Mouse (Mus musculus): ENCODE results near the gene Ndufs2. TPM values are rescaled to one million over a fixed set of nuclear protein-coding genes. Genes with fewer than 3 reads are reported as not detected.
A peak's percentile ranks its signal among the peaks of the same experiment; 100 is the strongest.

Ndufs2 gene
- polyA plus RNA-seq, 1 experiment from 2014 or later, result 263 TPM

- Histone ChIP-seq H3K4me1 (replicated peaks; ENCODE audit: control insufficient read depth, insufficient read depth, low read length) (peaks cover 7% of the 10 kb centered on the region), H3K4me2 (replicated peaks; ENCODE audit: low read depth, low read length) (peak within 1 kb of the TSS; percentile 82), H3K27ac (ENCODE audit: low read depth, low read length) (peak within 1 kb of the TSS; percentile 58), H3K9ac (ENCODE audit: low read depth, low read length) (peak within 1 kb of the TSS; percentile 68), H3K4me3 (ENCODE audit: low read depth, low read length) (peak within 1 kb of the TSS; percentile 66), H3K27me3 (ENCODE audit: control insufficient read depth, insufficient read depth, low read length) (no peaks in the 10 kb centered on the region), H3K36me3 (ENCODE audit: control insufficient read depth, insufficient read depth, low read length) (peaks cover 8% of the 10 kb centered on the region; the same call in 1 of the 2 replicates), H3K9me3 (ENCODE audit: control insufficient read depth, low read length) (no peaks in the 10 kb centered on the region)
- ATAC-seq (ENCODE audit: low FRiP score), result peak; percentile 98
- under 1% methylated on average over 26 of the region's 26 CpGs for WGBS
- DNase-seq (ENCODE audit: low spot score), result peak; percentile 86
Observed at GRCm38 (mm10) chr1:171280916-171281527, 29.8 kb upstream of the Ndufs2 start, which contains the start of gene Ppox. Gene Ppox (minus strand): TSS chr1:171281186.

DNA sequence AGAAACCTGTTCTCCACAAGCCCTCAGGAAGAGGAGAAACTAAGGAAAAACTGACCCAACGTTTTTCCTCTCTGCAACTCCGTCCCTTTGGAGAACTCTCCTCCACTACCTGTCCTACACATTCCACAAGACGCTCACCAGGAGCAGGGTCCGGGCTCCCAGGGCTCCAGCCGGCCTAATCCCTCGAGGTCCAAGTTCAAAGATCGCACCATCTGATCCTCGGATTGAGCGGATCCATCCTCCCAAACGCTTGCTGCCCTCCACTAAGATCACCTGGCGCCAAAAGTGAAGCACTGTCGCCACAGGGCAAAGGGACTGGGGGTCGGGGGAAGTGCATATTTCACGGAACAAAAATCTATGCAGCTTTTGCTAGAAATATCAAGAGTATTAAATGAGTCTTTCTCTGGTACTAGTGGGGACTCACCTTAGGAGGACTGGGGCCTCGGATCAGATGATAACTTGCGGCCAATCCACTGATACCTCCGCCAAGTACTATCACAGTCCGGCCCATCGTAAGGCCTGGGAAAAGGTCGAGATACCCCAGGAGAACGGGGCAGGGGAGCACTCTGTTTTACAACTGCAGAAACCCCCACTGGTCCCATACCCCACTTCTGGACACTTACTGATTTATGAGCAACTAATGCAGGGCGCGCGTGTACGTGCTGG is 29.2 kb upstream of the Ndufs2 start:
- Histone ChIP-seq H3K27me3 (ENCODE audit: control insufficient read depth, insufficient read depth, low read length) (no peaks in the 10 kb centered on the region), H3K27ac (ENCODE audit: low read depth, low read length) (0 out of 2 replicates have a peak overlapping the region, but pooled peaks have one; percentile 7), H3K36me3 (ENCODE audit: control insufficient read depth, insufficient read depth, low read length) (peaks cover 6% of the 10 kb centered on the region; the same call in 1 of the 2 replicates), H3K9ac (ENCODE audit: low read depth, low read length) (peak overlapping the region; percentile 68), H3K4me2 (replicated peaks; ENCODE audit: low read depth, low read length) (peak overlapping the region; percentile 82), H3K9me3 (ENCODE audit: control insufficient read depth, low read length) (no peaks in the 10 kb centered on the region), H3K4me1 (replicated peaks; ENCODE audit: control insufficient read depth, insufficient read depth, low read length) (peaks cover 7% of the 10 kb centered on the region), H3K4me3 (ENCODE audit: low read depth, low read length) (peak overlapping the region; percentile 66)
- 2% methylated on average over 25 of the region's 25 CpGs for WGBS
- no peak for DNase-seq (ENCODE audit: low spot score)
- ATAC-seq (ENCODE audit: low FRiP score), result peak; percentile 18; the same call in 1 of the 2 replicates

GRCm38 (mm10) chr1:171279721-171280120 is 28.5 kb upstream of the Ndufs2 start:
- H3K27me3 ChIP-seq (ENCODE audit: control insufficient read depth, insufficient read depth, low read length), result no peaks in the 10 kb centered on the region
- peaks cover 6% of the 10 kb centered on the region; the same call in 1 of the 2 replicates for H3K36me3 ChIP-seq (ENCODE audit: control insufficient read depth, insufficient read depth, low read length)
- H3K4me2 ChIP-seq (replicated peaks; ENCODE audit: low read depth, low read length), result peak overlapping the region; percentile 82
- H3K4me1 ChIP-seq (replicated peaks; ENCODE audit: control insufficient read depth, insufficient read depth, low read length), result peaks cover 7% of the 10 kb centered on the region
- H3K4me3 ChIP-seq (ENCODE audit: low read depth, low read length), result peak overlapping the region; percentile 66
- no peak overlapping the region for H3K27ac ChIP-seq (ENCODE audit: low read depth, low read length)
- peak overlapping the region; percentile 68; the same call in 1 of the 2 replicates for H3K9ac ChIP-seq (ENCODE audit: low read depth, low read length)
- no peak for DNase-seq (ENCODE audit: low spot score)
- no peak for ATAC-seq (ENCODE audit: low FRiP score)
- WGBS, result 63% methylated on average over 5 of the region's 5 CpGs
- H3K9me3 ChIP-seq (ENCODE audit: control insufficient read depth, low read length), result no peaks in the 10 kb centered on the region

DNA sequence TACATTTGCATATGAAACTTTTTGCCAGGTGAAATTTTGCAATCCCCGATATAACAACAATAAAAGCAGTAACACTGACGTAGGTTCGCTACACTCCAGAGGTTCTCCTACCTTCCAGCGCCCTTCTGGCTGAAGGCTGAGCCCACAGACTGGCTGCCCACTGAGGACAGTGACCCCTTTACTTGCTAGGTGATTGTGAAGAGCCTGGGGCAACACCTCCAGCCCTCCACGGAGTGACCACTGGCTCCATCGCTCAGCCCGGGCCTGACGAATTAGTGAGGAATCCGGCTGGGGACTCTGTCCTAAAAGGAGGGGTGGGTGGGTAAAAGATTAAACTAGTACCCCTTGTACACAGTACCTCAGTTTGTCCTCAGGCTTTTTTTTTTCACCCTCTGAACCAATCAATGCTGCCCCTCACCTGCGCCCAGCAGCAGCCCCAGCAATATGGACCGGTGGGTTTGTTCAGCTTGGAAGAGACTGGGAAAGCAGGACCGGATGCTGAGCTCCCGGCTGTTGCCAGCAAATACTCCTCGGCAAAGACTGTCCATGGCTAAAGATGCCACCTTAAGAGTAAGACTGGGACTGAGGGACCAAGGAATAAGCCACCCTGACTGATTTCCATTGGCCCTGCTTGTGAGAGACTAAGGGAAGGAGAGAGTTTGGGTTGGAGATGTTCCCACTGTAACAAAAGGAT is 28.0 kb upstream of the Ndufs2 start:
- H3K36me3 ChIP-seq (ENCODE audit: control insufficient read depth, insufficient read depth, low read length), result peaks cover 9% of the 10 kb centered on the region
- WGBS, result 86% methylated on average over 14 of the region's 14 CpGs
- no peak for ATAC-seq (ENCODE audit: low FRiP score)

GRCm38 (mm10) chr1:171278436-171278835 is 27.2 kb upstream of the Ndufs2 start:
- Histone ChIP-seq H3K9ac (ENCODE audit: low read depth, low read length) (no peak overlapping the region), H3K36me3 (ENCODE audit: control insufficient read depth, insufficient read depth, low read length) (peaks cover 12% of the 10 kb centered on the region), H3K27ac (ENCODE audit: low read depth, low read length) (no peak overlapping the region), H3K4me3 (ENCODE audit: low read depth, low read length) (no peak overlapping the region), H3K4me2 (replicated peaks; ENCODE audit: low read depth, low read length) (no peak overlapping the region), H3K27me3 (ENCODE audit: control insufficient read depth, insufficient read depth, low read length) (no peaks in the 10 kb centered on the region), H3K4me1 (replicated peaks; ENCODE audit: control insufficient read depth, insufficient read depth, low read length) (peaks cover 7% of the 10 kb centered on the region), H3K9me3 (ENCODE audit: control insufficient read depth, low read length) (no peaks in the 10 kb centered on the region)
- ATAC-seq (ENCODE audit: low FRiP score) (no peak), DNase-seq (ENCODE audit: low spot score) (no peak)
- WGBS, result 91% methylated on average over 8 of the region's 8 CpGs

More for the DNA sequence above, 28.0 kb upstream of the Ndufs2 start:
- no peak overlapping the region for H3K27ac ChIP-seq (ENCODE audit: low read depth, low read length)
- no peaks in the 10 kb centered on the region for H3K9me3 ChIP-seq (ENCODE audit: control insufficient read depth, low read length)
- H3K4me2 ChIP-seq (replicated peaks; ENCODE audit: low read depth, low read length), result no peak overlapping the region
- H3K4me1 ChIP-seq (replicated peaks; ENCODE audit: control insufficient read depth, insufficient read depth, low read length), result peaks cover 7% of the 10 kb centered on the region
- H3K27me3 ChIP-seq (ENCODE audit: control insufficient read depth, insufficient read depth, low read length), result no peaks in the 10 kb centered on the region
- DNase-seq (ENCODE audit: low spot score), result no peak
- no peak overlapping the region for H3K9ac ChIP-seq (ENCODE audit: low read depth, low read length)
- H3K4me3 ChIP-seq (ENCODE audit: low read depth, low read length), result no peak overlapping the region

DNA sequence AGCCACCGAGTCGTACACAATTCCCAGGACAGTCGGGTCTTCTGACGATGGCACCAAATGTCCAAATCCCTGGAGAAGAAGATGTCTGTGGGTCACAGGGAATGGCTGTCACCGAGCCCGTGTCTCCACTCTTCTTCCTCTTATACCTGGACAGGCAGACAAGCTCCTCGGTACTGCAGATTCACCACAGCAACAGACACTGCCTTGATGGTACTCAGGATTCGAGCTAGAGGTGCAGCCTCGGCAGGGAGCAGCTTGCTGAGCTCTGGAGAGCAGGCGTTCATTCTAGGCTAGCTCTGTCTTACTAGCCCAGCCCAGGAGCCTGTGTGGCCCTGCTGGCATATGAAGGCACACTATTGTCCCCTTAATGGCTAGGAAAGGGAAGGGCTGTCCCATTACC is 26.5 kb upstream of the Ndufs2 start:
- ATAC-seq (ENCODE audit: low FRiP score) (no peak), DNase-seq (ENCODE audit: low spot score) (no peak)
- 85% methylated on average over 10 of the region's 10 CpGs for WGBS
- Histone ChIP-seq H3K27me3 (ENCODE audit: control insufficient read depth, insufficient read depth, low read length) (no peaks in the 10 kb centered on the region), H3K4me2 (replicated peaks; ENCODE audit: low read depth, low read length) (no peak overlapping the region), H3K4me1 (replicated peaks; ENCODE audit: control insufficient read depth, insufficient read depth, low read length) (peaks cover 7% of the 10 kb centered on the region), H3K27ac (ENCODE audit: low read depth, low read length) (no peak overlapping the region), H3K4me3 (ENCODE audit: low read depth, low read length) (no peak overlapping the region), H3K9me3 (ENCODE audit: control insufficient read depth, low read length) (no peaks in the 10 kb centered on the region), H3K36me3 (ENCODE audit: control insufficient read depth, insufficient read depth, low read length) (peaks cover 12% of the 10 kb centered on the region), H3K9ac (ENCODE audit: low read depth, low read length) (no peak overlapping the region)

DNA sequence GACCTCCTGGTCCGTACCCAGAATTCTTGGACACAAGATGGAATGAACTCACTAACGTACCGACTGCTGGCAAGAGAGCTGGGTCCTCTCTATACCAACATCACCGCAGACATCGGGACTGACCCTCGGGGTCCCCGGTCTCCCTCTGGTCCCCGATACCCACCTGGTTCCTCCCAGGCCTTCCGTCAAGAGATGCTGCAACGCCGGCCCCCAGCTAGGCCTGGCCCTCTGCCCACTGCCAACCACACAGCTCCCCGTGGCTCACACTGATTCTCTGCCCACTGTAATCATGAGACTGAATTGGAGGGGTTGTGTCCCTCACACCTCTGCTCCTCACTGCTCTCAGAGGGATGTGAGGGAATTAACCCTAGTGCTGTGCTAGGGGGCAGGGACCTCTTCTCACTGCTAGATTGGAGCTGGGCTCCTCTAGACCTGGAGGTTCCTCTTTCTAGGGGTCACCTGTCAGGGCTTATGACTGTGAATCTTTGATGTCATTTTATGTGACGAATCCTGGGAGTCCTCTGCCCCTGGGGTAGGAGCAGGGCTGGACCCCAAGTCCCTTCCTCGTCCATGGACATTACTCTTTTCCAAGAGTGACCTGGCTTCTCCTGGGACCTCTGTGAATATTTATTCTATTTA is 25.0 kb upstream of the Ndufs2 start:
- H3K36me3 ChIP-seq (ENCODE audit: control insufficient read depth, insufficient read depth, low read length), result peaks cover 12% of the 10 kb centered on the region
- H3K9ac ChIP-seq (ENCODE audit: low read depth, low read length), result no peak overlapping the region
- no peak overlapping the region for H3K4me2 ChIP-seq (replicated peaks; ENCODE audit: low read depth, low read length)
- WGBS, result 93% methylated on average over 14 of the region's 14 CpGs
- no peak overlapping the region for H3K4me3 ChIP-seq (ENCODE audit: low read depth, low read length)
- H3K4me1 ChIP-seq (replicated peaks; ENCODE audit: control insufficient read depth, insufficient read depth, low read length), result peaks cover 7% of the 10 kb centered on the region
- DNase-seq (ENCODE audit: low spot score) (no peak), ATAC-seq (ENCODE audit: low FRiP score) (no peak)
- no peaks in the 10 kb centered on the region for H3K27me3 ChIP-seq (ENCODE audit: control insufficient read depth, insufficient read depth, low read length)
- no peaks in the 10 kb centered on the region for H3K9me3 ChIP-seq (ENCODE audit: control insufficient read depth, low read length)
- H3K27ac ChIP-seq (ENCODE audit: low read depth, low read length), result no peak overlapping the region

DNA sequence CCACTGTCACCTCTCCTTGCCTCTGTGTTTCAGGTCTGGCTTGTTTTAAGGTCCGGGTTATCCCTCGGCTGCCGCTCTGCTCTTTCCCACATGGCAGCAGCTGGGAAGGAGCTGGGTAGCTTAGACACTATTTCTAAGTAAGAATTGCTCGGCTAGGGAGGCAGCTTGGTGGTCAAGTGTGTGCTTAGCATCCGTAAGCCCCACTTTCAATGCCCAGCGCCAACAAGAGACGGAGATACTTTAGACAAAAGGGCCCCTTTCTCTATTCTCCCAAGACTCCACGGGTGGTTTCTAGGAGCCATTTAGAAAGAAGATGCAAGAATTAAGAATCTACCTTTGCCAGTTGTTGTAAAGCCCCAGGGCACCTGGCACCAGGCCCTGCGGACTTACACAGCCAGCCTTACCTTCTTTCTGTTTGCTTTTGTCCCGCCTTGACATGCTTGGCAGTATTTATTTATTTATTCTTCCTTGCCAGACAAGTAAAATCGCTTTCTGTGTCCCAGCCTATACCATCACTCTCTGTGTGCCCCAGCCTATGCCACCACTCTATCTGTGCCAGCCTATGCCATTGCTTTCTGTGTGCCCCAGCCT is 24.1 kb upstream of the Ndufs2 start:
- Histone ChIP-seq H3K4me2 (replicated peaks; ENCODE audit: low read depth, low read length) (no peak overlapping the region), H3K4me1 (replicated peaks; ENCODE audit: control insufficient read depth, insufficient read depth, low read length) (peaks cover 6% of the 10 kb centered on the region), H3K36me3 (ENCODE audit: control insufficient read depth, insufficient read depth, low read length) (peaks cover 12% of the 10 kb centered on the region), H3K9ac (ENCODE audit: low read depth, low read length) (no peak overlapping the region), H3K27ac (ENCODE audit: low read depth, low read length) (no peak overlapping the region), H3K9me3 (ENCODE audit: control insufficient read depth, low read length) (no peaks in the 10 kb centered on the region), H3K27me3 (ENCODE audit: control insufficient read depth, insufficient read depth, low read length) (no peaks in the 10 kb centered on the region), H3K4me3 (ENCODE audit: low read depth, low read length) (no peak overlapping the region)
- DNase-seq (ENCODE audit: low spot score) (no peak), ATAC-seq (ENCODE audit: low FRiP score) (no peak)
- 86% methylated on average over 11 of the region's 11 CpGs for WGBS
